Mouse (Mus musculus) myocyte (in vitro differentiated cells): ENCODE data around the gene Dnajb11.

Experiments
- CEBPB ChIP-seq: IDR thresholded peaks from 2 replicates; pipeline ENCODE4 v1.6.1; 2011; ENCODE audit warnings: mild to moderate bottlenecking, moderate library complexity; ENCODE audit not compliant: poor library complexity, insufficient read depth, severe bottlenecking
- MAX ChIP-seq: IDR thresholded peaks from one replicate; pipeline ENCODE4 v1.6.1; 2011; ENCODE audit warnings: low read depth, mild to moderate bottlenecking, control low read depth
- POLR2A ChIP-seq: IDR thresholded peaks from one replicate; pipeline ENCODE4 v1.6.1; 2011; ENCODE audit warnings: low read depth, mild to moderate bottlenecking, control low read depth, moderate library complexity; ENCODE audit not compliant: insufficient read length
- POLR2AphosphoS2 ChIP-seq: IDR thresholded peaks from one replicate; pipeline ENCODE4 v1.6.1; 2011; ENCODE audit warnings: low read depth, control low read depth; ENCODE audit not compliant: insufficient read length
- TCF3 ChIP-seq: IDR thresholded peaks from one replicate; pipeline ENCODE4 v1.6.1; 2011; ENCODE audit warnings: low read depth, control low read depth; ENCODE audit not compliant: insufficient read length
- USF1 ChIP-seq: IDR thresholded peaks from one replicate; pipeline ENCODE4 v1.6.1; 2011; ENCODE audit warnings: low read depth, mild to moderate bottlenecking, control low read depth, moderate library complexity

- TF ChIP-seq POLR2AphosphoS2, result no peak
- TF ChIP-seq TCF3, result no peak
- no peak for TF ChIP-seq POLR2A
- no peak for TF ChIP-seq MAX
- TF ChIP-seq USF1, result no peak
- peak; percentile 65; the same call in 1 of the 2 replicates for TF ChIP-seq CEBPB
These were observed 61.1 kb downstream of the Dnajb11 start for GRCm38 (mm10) chr16:22918664-22919312.
